Mouse (Mus musculus) lung, embryonic 16.5 days (tissue): ENCODE results near the gene Alg14. TPM values are rescaled to one million over a fixed set of nuclear protein-coding genes. Genes with fewer than 3 reads are reported as not detected.

Source experiments
- ATAC-seq: fragments of 200-750 bp; cut with Nextera tagmentation; 2 replicates; pipeline ENCODE4 v1.8.0; 2017; ENCODE audit warnings: low read depth, mild to moderate bottlenecking, moderate library complexity
- H3K27ac ChIP-seq: fragments of 300-500 bp; sonication (generic); 2 replicates; pipeline ENCODE4 v1.5.1; 2014; ENCODE audit warnings: mild to moderate bottlenecking, control low read depth, low read length
- H3K27me3 ChIP-seq: fragments of 300-500 bp; sonication (generic); 2 replicates; pipeline ENCODE4 v1.6.1; 2014; ENCODE audit warnings: low read depth, low read length, mixed read lengths; ENCODE audit not compliant: control insufficient read depth, insufficient read depth
- H3K36me3 ChIP-seq: fragments of 300-500 bp; sonication (generic); 2 replicates; pipeline ENCODE4 v1.6.1; 2014; ENCODE audit warnings: low read length; ENCODE audit not compliant: control insufficient read depth, insufficient read depth
- H3K4me1 ChIP-seq: fragments of 300-500 bp; sonication (generic); replicated peaks from 2 replicates; pipeline ENCODE4 v1.6.1; 2014; ENCODE audit warnings: low read length, mixed read lengths; ENCODE audit not compliant: control insufficient read depth, insufficient read depth
- H3K4me2 ChIP-seq: fragments of 300-500 bp; sonication (generic); 2 replicates; pipeline ENCODE4 v1.6.1; 2014; ENCODE audit warnings: low read depth, low read length, control low read depth
- H3K4me3 ChIP-seq: fragments of 300-500 bp; sonication (generic); 2 replicates; pipeline ENCODE4 v1.5.1; 2014; ENCODE audit warnings: mild to moderate bottlenecking, low read length, control low read depth
- H3K9ac ChIP-seq: fragments of 300-500 bp; sonication (generic); 2 replicates; pipeline ENCODE4 v1.6.1; 2014; ENCODE audit warnings: low read length, control low read depth
- H3K9me3 ChIP-seq: fragments of 300-500 bp; sonication (generic); 2 replicates; pipeline ENCODE4 v1.6.1; 2016; ENCODE audit warnings: low read length; ENCODE audit not compliant: control insufficient read depth
- WGBS: fragments of 180-500 bp; shearing (Covaris S2); extraction: QIAGEN DNeasy Blood & Tissue Kit; methylation state at CpG from one replicate; pipeline ENCODE4 v1.1.7; 2014; 5-methylcytosine and 5-hydroxymethylcytosine counted together
- polyA plus RNA-seq: library from polyadenylated mRNA; unstranded; fragments of >200 nt; fragmentation: Nextera tagmentation; extraction: Ambion mirVana; gene quantifications from 2 replicates; pipeline ENCODE4 v1.2.1, GENCODE M21; 2015

Gene Alg14
- polyA plus RNA-seq, 1 experiment from 2014 or later: 46.6 TPM

GRCm38 (mm10) chr3:121315498-121315897 is 23.9 kb downstream of the Alg14 start:
- H3K27me3 ChIP-seq: no peaks in the 10 kb centered on the region
- no peak overlapping the region for H3K27ac ChIP-seq
- no peak for ATAC-seq
- H3K4me2 ChIP-seq: no peak overlapping the region
- no peaks in the 10 kb centered on the region for H3K9me3 ChIP-seq
- no peak overlapping the region for H3K9ac ChIP-seq
- WGBS: 87% methylated on average over 7 of the region's 7 CpGs
- no peaks in the 10 kb centered on the region; the same call in 1 of the 2 replicates for H3K36me3 ChIP-seq
- no peak overlapping the region for H3K4me3 ChIP-seq
- no peaks in the 10 kb centered on the region for H3K4me1 ChIP-seq

GRCm38 (mm10) chr3:121319906-121320305 is 28.3 kb downstream of the Alg14 start:
- no peak overlapping the region for H3K9ac ChIP-seq
- H3K4me3 ChIP-seq: no peak overlapping the region
- H3K4me1 ChIP-seq: no peaks in the 10 kb centered on the region
- no peaks in the 10 kb centered on the region; the same call in 1 of the 2 replicates for H3K36me3 ChIP-seq
- no peak overlapping the region for H3K27ac ChIP-seq
- no peaks in the 10 kb centered on the region for H3K27me3 ChIP-seq
- no peak overlapping the region for H3K4me2 ChIP-seq
- no peak for ATAC-seq
- H3K9me3 ChIP-seq: peaks cover 3% of the 10 kb centered on the region; the same call in 1 of the 2 replicates
- 89% methylated on average over 6 of the region's 6 CpGs for WGBS

- Histone ChIP-seq H3K36me3 (no peaks in the 10 kb centered on the region; the same call in 1 of the 2 replicates), H3K27ac (no peak overlapping the region), H3K9me3 (peaks cover 3% of the 10 kb centered on the region; the same call in 1 of the 2 replicates), H3K4me3 (no peak overlapping the region), H3K4me2 (no peak overlapping the region), H3K4me1 (no peaks in the 10 kb centered on the region), H3K27me3 (no peaks in the 10 kb centered on the region), H3K9ac (no peak overlapping the region)
- 97% methylated on average over 1 of the region's 1 CpGs for WGBS
- ATAC-seq: no peak
Measured at GRCm38 (mm10) chr3:121320896-121321295, 29.3 kb downstream of the Alg14 start.

- Histone ChIP-seq H3K4me1 (no peaks in the 10 kb centered on the region), H3K36me3 (no peaks in the 10 kb centered on the region; the same call in 1 of the 2 replicates), H3K4me3 (no peak overlapping the region), H3K9ac (no peak overlapping the region), H3K4me2 (no peak overlapping the region), H3K9me3 (peaks cover 3% of the 10 kb centered on the region; the same call in 1 of the 2 replicates), H3K27me3 (no peaks in the 10 kb centered on the region), H3K27ac (no peak overlapping the region)
- ATAC-seq: no peak
- 93% methylated on average over 15 of the region's 15 CpGs for WGBS
Measured at GRCm38 (mm10) chr3:121323371-121323770, 31.8 kb downstream of the Alg14 start.

- H3K27ac ChIP-seq: no peak overlapping the region
- H3K4me1 ChIP-seq: 0 out of 2 replicates have a peak, but pooled peaks cover 4% of the 10 kb centered on the region
- 66% methylated on average over 5 of the region's 5 CpGs for WGBS
- peaks cover 3% of the 10 kb centered on the region; the same call in 1 of the 2 replicates for H3K9me3 ChIP-seq
- no peak overlapping the region for H3K4me3 ChIP-seq
- no peak overlapping the region for H3K4me2 ChIP-seq
- no peaks in the 10 kb centered on the region for H3K27me3 ChIP-seq
- H3K36me3 ChIP-seq: no peaks in the 10 kb centered on the region; the same call in 1 of the 2 replicates
- no peak overlapping the region for H3K9ac ChIP-seq
- ATAC-seq: no peak
Measured at GRCm38 (mm10) chr3:121327406-121327805, 35.8 kb downstream of the Alg14 start.

- Histone ChIP-seq H3K9ac (no peak overlapping the region), H3K4me3 (no peak overlapping the region), H3K4me1 (0 out of 2 replicates have a peak, but pooled peaks cover 4% of the 10 kb centered on the region), H3K9me3 (no peaks in the 10 kb centered on the region), H3K27me3 (no peaks in the 10 kb centered on the region), H3K4me2 (no peak overlapping the region), H3K27ac (no peak overlapping the region), H3K36me3 (peaks cover 2% of the 10 kb centered on the region; the same call in 1 of the 2 replicates)
- ATAC-seq: no peak; the same call in 1 of the 2 replicates
- WGBS: 47% methylated on average over 10 of the region's 10 CpGs
Measured at GRCm38 (mm10) chr3:121329647-121330046, 38.1 kb downstream of the Alg14 start.

- Histone ChIP-seq H3K4me1 (0 out of 2 replicates have a peak, but pooled peaks cover 4% of the 10 kb centered on the region), H3K4me2 (no peak overlapping the region), H3K36me3 (peaks cover 2% of the 10 kb centered on the region; the same call in 1 of the 2 replicates), H3K27me3 (no peaks in the 10 kb centered on the region), H3K9ac (no peak overlapping the region), H3K4me3 (no peak overlapping the region), H3K27ac (0 out of 2 replicates have a peak overlapping the region, but pooled peaks have one; percentile 15), H3K9me3 (no peaks in the 10 kb centered on the region)
- 51% methylated on average over 7 of the region's 7 CpGs for whole genome bisulfite sequencing
- no peak for ATAC-seq
Measured at GRCm38 (mm10) chr3:121330244-121330646, 38.7 kb downstream of the Alg14 start.

- no peak overlapping the region for H3K27ac ChIP-seq
- no peak overlapping the region for H3K9ac ChIP-seq
- no peaks in the 10 kb centered on the region for H3K9me3 ChIP-seq
- H3K36me3 ChIP-seq: peaks cover 2% of the 10 kb centered on the region; the same call in 1 of the 2 replicates
- H3K27me3 ChIP-seq: no peaks in the 10 kb centered on the region
- H3K4me1 ChIP-seq: peaks cover 12% of the 10 kb centered on the region
- WGBS: 55% methylated on average over 6 of the region's 6 CpGs
- H3K4me3 ChIP-seq: no peak overlapping the region
- no peak for ATAC-seq
- no peak overlapping the region for H3K4me2 ChIP-seq
Measured at GRCm38 (mm10) chr3:121336234-121336890, 44.8 kb downstream of the Alg14 start.

GRCm38 (mm10) chr3:121338687-121339086 is 47.1 kb downstream of the Alg14 start:
- no peak overlapping the region for H3K9ac ChIP-seq
- 46% methylated on average over 2 of the region's 2 CpGs for WGBS
- peaks cover 14% of the 10 kb centered on the region for H3K4me1 ChIP-seq
- H3K36me3 ChIP-seq: no peaks in the 10 kb centered on the region
- no peak overlapping the region for H3K27ac ChIP-seq
- no peaks in the 10 kb centered on the region for H3K27me3 ChIP-seq
- no peak overlapping the region for H3K4me2 ChIP-seq
- H3K9me3 ChIP-seq: no peaks in the 10 kb centered on the region
- no peak overlapping the region for H3K4me3 ChIP-seq
- ATAC-seq: no peak
